Mouse (Mus musculus): ENCODE data around the gene Acap1. TPM values are rescaled to one million over a fixed set of nuclear protein-coding genes. Genes with fewer than 3 reads are reported as not detected.

Acap1 gene
- polyA plus RNA-seq, 1 experiment from 2014 or later = 0.13 TPM

DNA sequence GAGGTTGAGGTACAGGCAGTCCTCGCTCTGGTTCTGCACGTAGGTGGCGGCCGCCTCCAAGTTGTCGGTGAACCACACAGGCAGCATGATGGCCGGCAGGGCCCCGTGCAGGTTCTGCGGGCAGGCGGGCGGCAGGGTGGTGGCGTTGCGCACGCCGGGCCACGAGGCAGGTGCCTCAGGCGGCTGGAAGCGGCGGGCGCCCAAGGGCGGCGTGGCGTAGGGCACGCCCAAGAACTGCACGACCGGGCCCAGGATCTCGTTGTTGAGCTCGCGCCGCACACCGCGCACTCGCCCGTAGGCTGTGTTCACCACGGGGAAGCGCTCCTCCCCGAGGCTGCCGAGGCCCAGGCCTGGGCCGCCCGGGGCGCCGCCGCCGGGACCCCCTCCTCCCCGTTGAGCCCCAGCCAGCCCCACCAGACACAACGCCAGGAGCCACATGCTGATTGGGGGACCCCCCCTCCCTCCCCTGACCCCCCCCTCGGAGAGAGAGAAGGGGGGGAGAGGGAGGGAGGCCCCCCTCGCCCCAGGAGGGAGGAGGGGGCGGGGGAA lies 61.3 kb downstream of the Acap1 start:
- H3K9ac ChIP-seq (ENCODE audit: low read depth, low read length) = peak overlapping the region; percentile 94
- no peaks in the 10 kb centered on the region for H3K9me3 ChIP-seq (ENCODE audit: control insufficient read depth, low read length)
- peak overlapping the region; percentile 45; the same call in 1 of the 2 replicates for H3K27ac ChIP-seq (ENCODE audit: low read depth, low read length)
- peak overlapping the region; percentile 87 for H3K4me3 ChIP-seq (ENCODE audit: low read length)
- peaks cover 9% of the 10 kb centered on the region for H3K36me3 ChIP-seq (ENCODE audit: control insufficient read depth, insufficient read depth, low read length)
- WGBS = 4% methylated on average over 47 of the region's 48 CpGs
- no peak for ATAC-seq
- H3K27me3 ChIP-seq (replicated peaks; ENCODE audit: control insufficient read depth, insufficient read depth, low read length) = no peaks in the 10 kb centered on the region
- peaks cover 33% of the 10 kb centered on the region for H3K4me1 ChIP-seq (ENCODE audit: control insufficient read depth, insufficient read depth, low read depth, low read length)
- peak overlapping the region; percentile 89 for H3K4me2 ChIP-seq (ENCODE audit: low read length)

DNA sequence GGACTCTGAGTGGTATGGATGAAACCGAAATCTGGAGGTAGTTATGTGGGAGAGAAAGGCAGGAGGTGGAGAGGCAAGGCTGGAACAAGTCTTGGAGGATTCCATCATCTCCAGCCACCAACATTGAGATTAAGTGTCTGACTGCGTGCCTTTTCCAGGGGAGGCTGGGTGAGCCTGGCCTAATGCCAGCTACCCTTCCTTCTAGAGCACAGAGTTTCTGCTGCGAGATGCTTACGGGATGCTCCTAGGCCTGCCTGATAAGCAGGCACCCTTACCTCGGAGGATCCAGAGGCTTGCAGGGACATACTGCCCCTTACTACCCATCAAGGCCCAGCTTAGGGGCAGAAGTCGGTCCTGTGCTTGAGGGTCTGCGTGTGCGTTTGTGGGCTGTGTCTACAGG lies 61.8 kb downstream of the Acap1 start:
- no peaks in the 10 kb centered on the region for H3K9me3 ChIP-seq (ENCODE audit: control insufficient read depth, low read length)
- H3K27ac ChIP-seq (ENCODE audit: low read depth, low read length) = no peak overlapping the region
- peak overlapping the region; percentile 94 for H3K9ac ChIP-seq (ENCODE audit: low read depth, low read length)
- H3K36me3 ChIP-seq (ENCODE audit: control insufficient read depth, insufficient read depth, low read length) = peaks cover 9% of the 10 kb centered on the region
- H3K4me2 ChIP-seq (ENCODE audit: low read length) = peak overlapping the region; percentile 89
- WGBS = 52% methylated on average over 7 of the region's 8 CpGs
- no peaks in the 10 kb centered on the region for H3K27me3 ChIP-seq (replicated peaks; ENCODE audit: control insufficient read depth, insufficient read depth, low read length)
- ATAC-seq = no peak
- H3K4me3 ChIP-seq (ENCODE audit: low read length) = peak overlapping the region; percentile 87
- H3K4me1 ChIP-seq (ENCODE audit: control insufficient read depth, insufficient read depth, low read depth, low read length) = peaks cover 30% of the 10 kb centered on the region

Small RNA genes lying within 50 kb of the gene (microRNA-seq; reads per million reads assigned to microRNA genes)
- gene Mir6924 = not detected

Other genes with a start within 250 kb of the Acap1 start
- not detected in 2 replicates for gene Sox15, start 240.2 kb downstream of the Acap1 start, polyA plus RNA-seq (2015; fragmentation: Nextera tagmentation; extraction: Ambion mirVana)
- 104 and 112 TPM in 2 replicates for gene Mpdu1, start 232.9 kb downstream of the Acap1 start, polyA plus RNA-seq (2015; fragmentation: Nextera tagmentation; extraction: Ambion mirVana)
- gene Cd68, start 229.4 kb downstream of the Acap1 start, polyA plus RNA-seq (2015; fragmentation: Nextera tagmentation; extraction: Ambion mirVana) = 10.2 and 11.5 TPM in 2 replicates
- 382 and 471 TPM in 2 replicates for gene Eif4a1, start 223.1 kb downstream of the Acap1 start, polyA plus RNA-seq (2015; fragmentation: Nextera tagmentation; extraction: Ambion mirVana)
- gene Senp3, start 213.5 kb downstream of the Acap1 start, polyA plus RNA-seq (2015; fragmentation: Nextera tagmentation; extraction: Ambion mirVana) = 89.8 and 104 TPM in 2 replicates
- gene Tnfsf13, start 209.8 kb downstream of the Acap1 start, polyA plus RNA-seq (2015; fragmentation: Nextera tagmentation; extraction: Ambion mirVana) = 0.53 and 0.77 TPM in 2 replicates
- 4.4 and 5.6 TPM in 2 replicates for gene Tnfsf12, start 199.7 kb downstream of the Acap1 start, polyA plus RNA-seq (2015; fragmentation: Nextera tagmentation; extraction: Ambion mirVana)
- gene Tnfsfm13, start 199.4 kb downstream of the Acap1 start, polyA plus RNA-seq (2015; fragmentation: Nextera tagmentation; extraction: Ambion mirVana) = 1.6 and 2.0 TPM in 2 replicates
- 12.1 and 14.9 TPM in 2 replicates for gene Polr2a, start 136.9 kb downstream of the Acap1 start, polyA plus RNA-seq (2015; fragmentation: Nextera tagmentation; extraction: Ambion mirVana)
- 0.41 and 0.87 TPM in 2 replicates for gene Slc35g3, start 133.6 kb downstream of the Acap1 start, polyA plus RNA-seq (2015; fragmentation: Nextera tagmentation; extraction: Ambion mirVana)
- gene Zbtb4, start 129.6 kb downstream of the Acap1 start, polyA plus RNA-seq (2015; fragmentation: Nextera tagmentation; extraction: Ambion mirVana) = 5.8 and 6.2 TPM in 2 replicates
- gene Chrnb1, start 99.6 kb downstream of the Acap1 start, polyA plus RNA-seq (2015; fragmentation: Nextera tagmentation; extraction: Ambion mirVana) = 1.4 and 2.9 TPM in 2 replicates
- gene Fgf11, start 93.7 kb downstream of the Acap1 start, polyA plus RNA-seq (2015; fragmentation: Nextera tagmentation; extraction: Ambion mirVana) = 6.7 and 7.2 TPM in 2 replicates
- gene Tmem102, start 89.9 kb downstream of the Acap1 start, polyA plus RNA-seq (2015; fragmentation: Nextera tagmentation; extraction: Ambion mirVana) = 1.3 and 1.6 TPM in 2 replicates
- gene Gm39566, start 80.2 kb downstream of the Acap1 start, polyA plus RNA-seq (2015; fragmentation: Nextera tagmentation; extraction: Ambion mirVana) = not detected in 2 replicates
- gene Spem2, start 77.1 kb downstream of the Acap1 start, polyA plus RNA-seq (2015; fragmentation: Nextera tagmentation; extraction: Ambion mirVana) = not detected in 2 replicates
- gene Spem1, start 73.4 kb downstream of the Acap1 start, polyA plus RNA-seq (2015; fragmentation: Nextera tagmentation; extraction: Ambion mirVana) = 0.35 and 0.45 TPM in 2 replicates
- gene Nlgn2, start 57.8 kb downstream of the Acap1 start, polyA plus RNA-seq (2015; fragmentation: Nextera tagmentation; extraction: Ambion mirVana) = 19.1 and 22.4 TPM in 2 replicates
- 341 and 379 TPM in 2 replicates for gene Tmem256, start 57.0 kb downstream of the Acap1 start, polyA plus RNA-seq (2015; fragmentation: Nextera tagmentation; extraction: Ambion mirVana)
- 37.3 and 48.6 TPM in 2 replicates for gene Plscr3, start 49.2 kb downstream of the Acap1 start, polyA plus RNA-seq (2015; fragmentation: Nextera tagmentation; extraction: Ambion mirVana)
- 0.10 and 0.13 TPM in 2 replicates for gene Tnk1, start 36.8 kb downstream of the Acap1 start, polyA plus RNA-seq (2015; fragmentation: Nextera tagmentation; extraction: Ambion mirVana)
- gene Tmem95, start 17.5 kb downstream of the Acap1 start, polyA plus RNA-seq (2015; fragmentation: Nextera tagmentation; extraction: Ambion mirVana) = not detected in 2 replicates
- 2.2 and 3.2 TPM in 2 replicates for gene Kctd11, start 14.1 kb downstream of the Acap1 start, polyA plus RNA-seq (2015; fragmentation: Nextera tagmentation; extraction: Ambion mirVana)
- 5.5 and 6.3 TPM in 2 replicates for gene 2810408A11Rik, start 5.4 kb upstream of the Acap1 start, polyA plus RNA-seq (2015; fragmentation: Nextera tagmentation; extraction: Ambion mirVana)
- gene Neurl4, start 5.5 kb upstream of the Acap1 start, polyA plus RNA-seq (2015; fragmentation: Nextera tagmentation; extraction: Ambion mirVana) = 17.8 and 19.0 TPM in 2 replicates
- 55.2 and 65.7 TPM in 2 replicates for gene Gps2, start 18.3 kb upstream of the Acap1 start, polyA plus RNA-seq (2015; fragmentation: Nextera tagmentation; extraction: Ambion mirVana)
- 1,120 and 1,123 TPM in 2 replicates for gene Eif5a, start 26.4 kb upstream of the Acap1 start, polyA plus RNA-seq (2015; fragmentation: Nextera tagmentation; extraction: Ambion mirVana)
- gene Ybx2, start 40.3 kb upstream of the Acap1 start, polyA plus RNA-seq (2015; fragmentation: Nextera tagmentation; extraction: Ambion mirVana) = 5.7 and 6.2 TPM in 2 replicates
- gene Slc2a4, start 52.6 kb upstream of the Acap1 start, polyA plus RNA-seq (2015; fragmentation: Nextera tagmentation; extraction: Ambion mirVana) = 4.7 and 5.8 TPM in 2 replicates
- gene Cldn7, start 69.2 kb upstream of the Acap1 start, polyA plus RNA-seq (2015; fragmentation: Nextera tagmentation; extraction: Ambion mirVana) = 0.17 and 0.33 TPM in 2 replicates
- gene Ctdnep1, start 85.6 kb upstream of the Acap1 start, polyA plus RNA-seq (2015; fragmentation: Nextera tagmentation; extraction: Ambion mirVana) = 26.9 and 27.4 TPM in 2 replicates
- 168 and 188 TPM in 2 replicates for gene Elp5, start 87.0 kb upstream of the Acap1 start, polyA plus RNA-seq (2015; fragmentation: Nextera tagmentation; extraction: Ambion mirVana)
- 576 and 581 TPM in 2 replicates for gene Gabarap, start 95.6 kb upstream of the Acap1 start, polyA plus RNA-seq (2015; fragmentation: Nextera tagmentation; extraction: Ambion mirVana)
- gene Phf23, start 100.2 kb upstream of the Acap1 start, polyA plus RNA-seq (2015; fragmentation: Nextera tagmentation; extraction: Ambion mirVana) = 54.2 and 55.4 TPM in 2 replicates
- gene Dvl2, start 105.1 kb upstream of the Acap1 start, polyA plus RNA-seq (2015; fragmentation: Nextera tagmentation; extraction: Ambion mirVana) = 21.0 and 25.4 TPM in 2 replicates
- gene Acadvl, start 119.9 kb upstream of the Acap1 start, polyA plus RNA-seq (2015; fragmentation: Nextera tagmentation; extraction: Ambion mirVana) = 66.6 and 69.1 TPM in 2 replicates
- 23.1 and 23.4 TPM in 2 replicates for gene Dlg4, start 121.4 kb upstream of the Acap1 start, polyA plus RNA-seq (2015; fragmentation: Nextera tagmentation; extraction: Ambion mirVana)
- gene Asgr1, start 158.5 kb upstream of the Acap1 start, polyA plus RNA-seq (2015; fragmentation: Nextera tagmentation; extraction: Ambion mirVana) = 3.9 and 4.4 TPM in 2 replicates
- gene Asgr2, start 197.1 kb upstream of the Acap1 start, polyA plus RNA-seq (2015; fragmentation: Nextera tagmentation; extraction: Ambion mirVana) = not detected in 2 replicates
- 1.2 and 1.4 TPM in 2 replicates for gene Mgl2, start 234.8 kb upstream of the Acap1 start, polyA plus RNA-seq (2015; fragmentation: Nextera tagmentation; extraction: Ambion mirVana)

All from hindbrain, embryonic 16.5 days (tissue).